Mouse (Mus musculus) left cerebral cortex, postnatal 25 days (tissue): ENCODE results near the gene Xylb. TPM values are rescaled to one million over a fixed set of nuclear protein-coding genes. Genes with fewer than 3 reads are reported as not detected.

Source experiments
- DNase-seq, 2 experiments: peaks; one replicate each; pipeline ENCODE4 v3.0.0; 2022; ENCODE audit warnings: low spot score in 2 of 2, mixed read lengths in 1 of 2
- intact Hi-C: fragments of 180-260 bp; cut with DNase I; formaldehyde crosslinking; loops from one replicate; pipeline ENCODE4 v1.15.1; 2025
- total RNA-seq, 2 experiments: library from RNA; stranded (reverse); gene quantifications; 2 replicates each; pipeline ENCODE4 v1.2.3; 2021

The Xylb gene
- 1 to 10 TPM; 3.3 to 3.8 TPM for total RNA-seq

- peak; percentile 87 to 88 for DNase-seq
- intact Hi-C loops = loop anchor here (2.0 to 10.0 kb wide), 4 partner anchors 35 to 203 kb away; partner anchors contain the start of genes Acaa1b, Acvr2b, Gm47289 and Oxsr1
Observed at GRCm38 (mm10) chr9:119357331-119358057, at the start of gene Xylb. Gene Xylb (plus strand): TSS chr9:119357381.

GRCm38 (mm10) chr9:119309067-119309466 lies 48.1 kb upstream of the Xylb start:
- no peak for DNase-seq
- intact Hi-C loops = no loop called here

GRCm38 (mm10) chr9:119313096-119313495 lies 44.1 kb upstream of the Xylb start:
- intact Hi-C loops = no loop called here

GRCm38 (mm10) chr9:119318891-119319290 lies 38.3 kb upstream of the Xylb start:
- intact Hi-C loops = no loop called here
- DNase-seq = no peak

More at GRCm38 (mm10) chr9:119313096-119313495, 44.1 kb upstream of the Xylb start:
- no peak for DNase-seq

GRCm38 (mm10) chr9:119320446-119320845 lies 36.7 kb upstream of the Xylb start:
- intact Hi-C loops = no loop called here
- no peak for DNase-seq

GRCm38 (mm10) chr9:119320946-119321345 lies 36.2 kb upstream of the Xylb start:
- intact Hi-C loops = no loop called here

GRCm38 (mm10) chr9:119321392-119322229 lies 35.6 kb upstream of the Xylb start:
- intact Hi-C loops = loop anchor here (2.0 kb wide), 2 partner anchors 19 to 35 kb away; partner anchors contain the start of genes Myd88 and Xylb

More at GRCm38 (mm10) chr9:119320946-119321345, 36.2 kb upstream of the Xylb start:
- DNase-seq = no peak

GRCm38 (mm10) chr9:119322289-119323259 lies 34.6 kb upstream of the Xylb start, which contains the start of gene Oxsr1:
Gene Oxsr1 (minus strand): TSS chr9:119322427.
- intact Hi-C loops = loop anchor here (2.0 kb wide), 2 partner anchors 18 to 34 kb away; partner anchors contain the start of genes Myd88 and Xylb
- peak; percentile 99 to 100 for DNase-seq

More at GRCm38 (mm10) chr9:119321392-119322229, 35.6 kb upstream of the Xylb start:
- peak in 1 of 2 experiments; percentile 14 for DNase-seq

- intact Hi-C loops = loop anchor here (2.0 kb wide), 2 partner anchors 18 to 34 kb away; partner anchors contain the start of genes Myd88 and Xylb
- DNase-seq = no peak
Observed at GRCm38 (mm10) chr9:119323260-119323645, 33.9 kb upstream of the Xylb start.

GRCm38 (mm10) chr9:119324130-119324529 lies 33.1 kb upstream of the Xylb start:
- DNase-seq = no peak
- intact Hi-C loops = no loop called here

- DNase-seq = no peak
- intact Hi-C loops = no loop called here
Observed at GRCm38 (mm10) chr9:119328488-119328887, 28.7 kb upstream of the Xylb start.

- DNase-seq = no peak
- intact Hi-C loops = no loop called here
Observed at GRCm38 (mm10) chr9:119330186-119330963, 26.8 kb upstream of the Xylb start.

GRCm38 (mm10) chr9:119334324-119334723 lies 22.9 kb upstream of the Xylb start:
- intact Hi-C loops = no loop called here
- peak; percentile 41 to 74 for DNase-seq

GRCm38 (mm10) chr9:119334834-119335233 lies 22.3 kb upstream of the Xylb start:
- DNase-seq = peak; percentile 24 to 73
- intact Hi-C loops = no loop called here

- no peak for DNase-seq
- intact Hi-C loops = no loop called here
Observed at GRCm38 (mm10) chr9:119335571-119335970, 21.6 kb upstream of the Xylb start.

GRCm38 (mm10) chr9:119337842-119338241 lies 19.3 kb upstream of the Xylb start:
- intact Hi-C loops = no loop called here
- no peak for DNase-seq

GRCm38 (mm10) chr9:119338350-119338749 lies 18.8 kb upstream of the Xylb start:
- DNase-seq = no peak
- intact Hi-C loops = no loop called here

GRCm38 (mm10) chr9:119339106-119339505 lies 18.1 kb upstream of the Xylb start:
- intact Hi-C loops = no loop called here
- DNase-seq = no peak
